Mouse (Mus musculus) kidney, postnatal 14 days (tissue): ENCODE data around the gene Tedc2.

ENCODE experiments used
- DNase-seq: peaks from one replicate; pipeline ENCODE4 v3.0.0; 2022; ENCODE audit warnings: mixed read lengths

Gene Tedc2

GRCm38 (mm10) chr17:24220435-24221411 lies at the start of gene Tedc2:
Gene Tedc2, minus strand, starts transcription at chr17:24220851.
- DNase-seq = peak; percentile 95

GRCm38 (mm10) chr17:24267133-24267532 lies 46.5 kb upstream of the Tedc2 start:
- no peak for DNase-seq

- DNase-seq = no peak
Measured at GRCm38 (mm10) chr17:24264766-24265165, 44.1 kb upstream of the Tedc2 start.

GRCm38 (mm10) chr17:24260516-24260915 lies 39.9 kb upstream of the Tedc2 start:
- DNase-seq = no peak

GRCm38 (mm10) chr17:24259702-24260101 lies 39.1 kb upstream of the Tedc2 start:
- DNase-seq = no peak

GRCm38 (mm10) chr17:24258981-24259380 lies 38.3 kb upstream of the Tedc2 start:
- no peak for DNase-seq

GRCm38 (mm10) chr17:24252329-24252728 lies 31.7 kb upstream of the Tedc2 start:
- no peak for DNase-seq

GRCm38 (mm10) chr17:24251320-24252069 lies 30.8 kb upstream of the Tedc2 start, which contains the start of gene Ccnf:
Gene Ccnf, minus strand, starts transcription at chr17:24251484.
- peak; percentile 97 for DNase-seq

GRCm38 (mm10) chr17:24250988-24251319 lies 30.3 kb upstream of the Tedc2 start:
- no peak for DNase-seq

- DNase-seq = no peak
Measured at GRCm38 (mm10) chr17:24248641-24249040, 28.0 kb upstream of the Tedc2 start.

GRCm38 (mm10) chr17:24244061-24244460 lies 23.4 kb upstream of the Tedc2 start:
- DNase-seq = no peak

GRCm38 (mm10) chr17:24243311-24243969 lies 22.8 kb upstream of the Tedc2 start:
- DNase-seq = peak; percentile 23

GRCm38 (mm10) chr17:24236921-24237320 lies 16.3 kb upstream of the Tedc2 start:
- no peak for DNase-seq

GRCm38 (mm10) chr17:24236479-24236878 lies 15.8 kb upstream of the Tedc2 start:
- DNase-seq = no peak

GRCm38 (mm10) chr17:24227941-24228340 lies 7.3 kb upstream of the Tedc2 start:
- no peak for DNase-seq

GRCm38 (mm10) chr17:24226721-24227120 lies 6.1 kb upstream of the Tedc2 start:
- no peak for DNase-seq

- DNase-seq = no peak
Measured at GRCm38 (mm10) chr17:24225851-24226250, 5.2 kb upstream of the Tedc2 start.

- no peak for DNase-seq
Measured at GRCm38 (mm10) chr17:24224741-24225140, 4.1 kb upstream of the Tedc2 start.

- DNase-seq = no peak
Measured at GRCm38 (mm10) chr17:24223513-24223912, 2.9 kb upstream of the Tedc2 start.

GRCm38 (mm10) chr17:24222653-24223052 lies 2.0 kb upstream of the Tedc2 start:
- no peak for DNase-seq

- DNase-seq = no peak
Measured at GRCm38 (mm10) chr17:24216836-24217235, 3.8 kb downstream of the Tedc2 start.

- no peak for DNase-seq
Measured at GRCm38 (mm10) chr17:24213186-24213585, 7.5 kb downstream of the Tedc2 start.

- DNase-seq = no peak
Measured at GRCm38 (mm10) chr17:24212441-24213018, 8.1 kb downstream of the Tedc2 start.
